ENCODE assay signal across 18 mouse cellular contexts in the genomic region with DNA sequence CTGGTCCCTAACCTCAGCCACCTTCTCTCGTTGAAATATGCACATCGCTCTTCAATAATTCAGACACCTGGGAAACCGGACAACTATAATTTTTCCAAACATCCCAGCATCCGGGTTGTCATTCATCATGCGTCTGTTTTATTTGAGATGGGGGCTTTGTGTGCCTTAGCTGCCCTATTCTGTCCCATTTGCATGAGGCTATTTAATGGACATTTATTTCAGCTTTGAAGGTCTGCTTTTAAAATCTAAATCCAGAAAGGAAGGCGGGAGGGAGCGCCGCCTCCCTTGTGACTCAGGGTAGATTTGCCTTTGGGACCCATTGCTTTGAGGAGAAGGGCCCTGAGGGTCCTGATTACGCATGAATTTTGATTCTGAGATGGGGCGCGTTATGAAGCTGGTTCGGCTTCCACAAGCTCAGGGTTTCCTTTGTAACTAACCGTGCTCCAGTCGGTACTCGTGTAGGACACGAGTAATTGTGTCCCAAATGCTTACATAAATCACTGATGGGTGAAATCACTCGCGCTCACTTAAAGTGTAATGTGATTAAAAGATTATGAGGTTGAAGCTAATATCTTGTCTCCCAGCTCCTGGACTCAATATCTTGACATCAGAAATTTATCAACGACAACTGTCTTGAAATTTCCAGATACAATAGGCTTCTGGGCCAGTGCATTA. TPM values are rescaled to one million over a fixed set of nuclear protein-coding genes. Genes with fewer than 3 reads are reported as not detected.
DNase-seq lines count a peak whose midpoint lies in the region; ATAC-seq and TF ChIP-seq lines count a peak whose summit lies in the region.
"Had no signal": no experiment of that assay in that cellular context is flagged by ENCODE, and none has a peak within 500 bp of the region (broad histone marks: within the 10 kb centered on the region; RNA-seq: fewer than 3 reads in every experiment).

No protein-coding gene starts in this region.

- no peak overlapping the region for H3K4me2 ChIP-seq in hindbrain, postnatal 0 days (ENCODE audit: low read depth, low read length)
- H3K4me2 ChIP-seq in hindbrain, embryonic 13.5 days, result peak overlapping the region; percentile 54; the same call in 1 of the 2 replicates
- no peak overlapping the region for H3K4me2 ChIP-seq in liver, embryonic 11.5 days

- no peak for TF ChIP-seq POLR2A in brain, embryonic 14.5 days (IDR thresholded peaks at IDR 0.05; ENCODE audit: borderline replicate concordance, extremely low read depth, insufficient read depth, insufficient read length, poor library complexity, severe bottlenecking)

- WGBS in hindbrain, embryonic 10.5 days, result 2% methylated on average over 19 of the region's 19 CpGs
- 3% methylated on average over 19 of the region's 19 CpGs for WGBS in hindbrain, postnatal 0 days
- under 1% methylated on average over 19 of the region's 19 CpGs for whole genome bisulfite sequencing in hindbrain, embryonic 13.5 days
- WGBS in liver, embryonic 11.5 days, result 4% methylated on average over 19 of the region's 19 CpGs

- no peaks in the 10 kb centered on the region for H3K9me3 ChIP-seq in hindbrain, embryonic 10.5 days
- H3K9me3 ChIP-seq in hindbrain, postnatal 0 days (ENCODE audit: low read length), result no peaks in the 10 kb centered on the region
- H3K9me3 ChIP-seq in hindbrain, embryonic 13.5 days, result no peaks in the 10 kb centered on the region
- H3K9me3 ChIP-seq in liver, embryonic 11.5 days (ENCODE audit: control insufficient read depth, low read length), result no peaks in the 10 kb centered on the region
- H3K9me3 ChIP-seq: embryonic facial prominence, embryonic 12.5 days; forebrain, embryonic 12.5 days; G1E; limb, embryonic 12.5 days had no signal

- H3K36me3 ChIP-seq in hindbrain, embryonic 10.5 days, result no peaks in the 10 kb centered on the region
- H3K36me3 ChIP-seq in hindbrain, postnatal 0 days (ENCODE audit: insufficient read depth, low read length), result no peaks in the 10 kb centered on the region
- H3K36me3 ChIP-seq in hindbrain, embryonic 13.5 days, result no peaks in the 10 kb centered on the region
- no peaks in the 10 kb centered on the region for H3K36me3 ChIP-seq in liver, embryonic 11.5 days (ENCODE audit: control insufficient read depth, insufficient read depth, low read length)
- H3K36me3 ChIP-seq: embryonic facial prominence, embryonic 12.5 days; forebrain, embryonic 12.5 days; G1E; limb, embryonic 12.5 days had no signal

- peaks cover 97% of the 10 kb centered on the region for H3K27me3 ChIP-seq in hindbrain, embryonic 10.5 days (ENCODE audit: insufficient read depth, poor library complexity, severe bottlenecking)
- H3K27me3 ChIP-seq in hindbrain, postnatal 0 days (ENCODE audit: insufficient read depth, low read length), result peaks cover 77% of the 10 kb centered on the region
- H3K27me3 ChIP-seq in hindbrain, embryonic 13.5 days, result peaks cover 88% of the 10 kb centered on the region
- H3K27me3 ChIP-seq in liver, embryonic 11.5 days (replicated peaks; ENCODE audit: control insufficient read depth, insufficient read depth, low read length), result peaks cover 86% of the 10 kb centered on the region

- no peak overlapping the region for H3K9ac ChIP-seq in hindbrain, postnatal 0 days (replicated peaks; ENCODE audit: low read length)
- H3K9ac ChIP-seq in hindbrain, embryonic 13.5 days, result no peak overlapping the region
- no peak overlapping the region for H3K9ac ChIP-seq in liver, embryonic 11.5 days (ENCODE audit: low read depth, low read length)
- H3K9ac ChIP-seq: forebrain, embryonic 12.5 days had no signal

- DNase-seq in hindbrain, embryonic 10.5 days (ENCODE audit: low spot score), result peak; percentile 31
- DNase-seq in hindbrain, postnatal 0 days (ENCODE audit: low spot score), result no peak
- peak; percentile 58 for DNase-seq in brain, embryonic 14.5 days (ENCODE audit: low read depth)
- peak; percentile 33 for DNase-seq in neural tube, embryonic 10.5 days (ENCODE audit: extremely low spot score, low spot score)
- no peak for DNase-seq in liver, embryonic 11.5 days (ENCODE audit: low spot score)
- DNase-seq in left cerebral cortex, adult 11 months (ENCODE audit: low spot score), result no peak
- no peak for DNase-seq in urinary bladder, postnatal 36 days (ENCODE audit: low spot score in 2 of 2)
- DNase-seq: adrenal gland, postnatal 10 days; B cell, adult 2 months; gastrocnemius, adult 2 months; heart, postnatal 4 days; kidney, postnatal 10 days; lung, adult 2 months had no signal

- no peak for TF ChIP-seq CTCF in hindbrain, postnatal 0 days (IDR thresholded peaks at IDR 0.05; ENCODE audit: low read depth)
- no peak for TF ChIP-seq CTCF in brain, embryonic 14.5 days (IDR thresholded peaks at IDR 0.05; ENCODE audit: borderline replicate concordance, extremely low read depth, insufficient read depth, insufficient read length)

- H3K4me3 ChIP-seq in hindbrain, embryonic 10.5 days, result peak overlapping the region; percentile 38
- no peak overlapping the region for H3K4me3 ChIP-seq in hindbrain, postnatal 0 days (ENCODE audit: low read length)
- peak overlapping the region; percentile 35 for H3K4me3 ChIP-seq in hindbrain, embryonic 13.5 days
- no peak overlapping the region for H3K4me3 ChIP-seq in liver, embryonic 11.5 days (ENCODE audit: low read depth, low read length)
- H3K4me3 ChIP-seq: gastrocnemius, adult 2 months had no signal

- H3K27ac ChIP-seq in hindbrain, embryonic 10.5 days, result no peak overlapping the region
- no peak overlapping the region for H3K27ac ChIP-seq in hindbrain, postnatal 0 days
- peak overlapping the region; percentile 85; the same call in 1 of the 2 replicates for H3K27ac ChIP-seq in hindbrain, embryonic 13.5 days
- no peak overlapping the region for H3K27ac ChIP-seq in liver, embryonic 11.5 days (ENCODE audit: low read depth, low read length)
- H3K27ac ChIP-seq: embryonic facial prominence, embryonic 12.5 days; forebrain, embryonic 12.5 days; gastrocnemius, adult 2 months; limb, embryonic 12.5 days had no signal

- no peak for ATAC-seq in hindbrain, postnatal 0 days
- ATAC-seq in hindbrain, embryonic 13.5 days (ENCODE audit: low FRiP score), result no peak
- no peak for ATAC-seq in liver, embryonic 11.5 days (replicated peaks; ENCODE audit: low FRiP score)

- H3K4me1 ChIP-seq in hindbrain, embryonic 10.5 days (replicated peaks), result peaks cover 26% of the 10 kb centered on the region
- no peaks in the 10 kb centered on the region for H3K4me1 ChIP-seq in hindbrain, postnatal 0 days (ENCODE audit: insufficient read depth, low read length)
- H3K4me1 ChIP-seq in hindbrain, embryonic 13.5 days (replicated peaks), result peaks cover 32% of the 10 kb centered on the region
- no peaks in the 10 kb centered on the region for H3K4me1 ChIP-seq in liver, embryonic 11.5 days (replicated peaks; ENCODE audit: control insufficient read depth, insufficient read depth, low read length)

RNA-seq across cellular contexts. Expression of a gene that starts 34.9 kb away (rescaled TPM):
- polyA plus RNA-seq in hindbrain, embryonic 10.5 days (2016; fragmentation: Nextera tagmentation; extraction: Ambion mirVana), result 6.7 and 13.8 TPM in 2 replicates
- 2.1 and 4.7 TPM in 2 replicates for total RNA-seq in hindbrain, postnatal 0 days (2014; rRNA removed)
- 6.9 and 7.2 TPM in 2 replicates for polyA plus RNA-seq in hindbrain, postnatal 0 days (2015; fragmentation: Nextera tagmentation; extraction: Ambion mirVana)
- 5.2 and 19.9 TPM in 2 replicates for polyA plus RNA-seq in brain, embryonic 14.5 days (2012; rRNA removed)
- 14.2 and 22.9 TPM in 2 replicates for polyA plus RNA-seq in hindbrain, embryonic 13.5 days (2015; fragmentation: Nextera tagmentation; extraction: Ambion mirVana)
- polyA plus RNA-seq in liver, embryonic 11.5 days (2014; fragmentation: Nextera tagmentation; extraction: Ambion mirVana), result 0.22 and 0.34 TPM in 2 replicates

Comparison
In these comparisons a context has a peak if more than half of its experiments do, and no peak if none do; other contexts are left out.
1. DNase-seq: peak in hindbrain, embryonic 10.5 days (single experiment), brain, embryonic 14.5 days (single experiment) and neural tube, embryonic 10.5 days (single experiment); none in hindbrain, postnatal 0 days (single experiment), liver, embryonic 11.5 days (single experiment), left cerebral cortex, adult 11 months (single experiment) and urinary bladder, postnatal 36 days (0 of 2).
2. H3K4me3 ChIP-seq: peak in hindbrain, embryonic 10.5 days (single experiment) and hindbrain, embryonic 13.5 days (single experiment); none in hindbrain, postnatal 0 days (single experiment) and liver, embryonic 11.5 days (single experiment).